Mouse (Mus musculus) megakaryocyte progenitor cell, adult 5-6 weeks (primary cell): ENCODE measurements around the gene Nkain4. TPM values are rescaled to one million over a fixed set of nuclear protein-coding genes. Genes with fewer than 3 reads are reported as not detected.

Experiments
- ATAC-seq: replicated peaks from 2 replicates; pipeline ENCODE4 v1.8.0; 2016; ENCODE audit warnings: mild to moderate bottlenecking, moderate TSS enrichment, inconsistent platforms; ENCODE audit not compliant: poor library complexity
- total RNA-seq, 2 experiments: library from RNA; stranded (forward) in 1 of 2; stranded (reverse) in 1 of 2; fragments of 157-497, 149-512 nt in 1 of 2; fragments of 200-1000 nt in 1 of 2; gene quantifications; 2 replicates each; pipeline versions ENCODE4 v1.2.3 to v1.2.4; 2015 to 2017

Nkain4 gene
- total RNA-seq, 2 experiments from 2014 or later = not detected

GRCm38 (mm10) chr2:180895321-180895720 is 59.2 kb downstream of the Nkain4 start:
- ATAC-seq = no peak

GRCm38 (mm10) chr2:180894734-180895133 is 59.8 kb downstream of the Nkain4 start:
- peak; percentile 84 for ATAC-seq

- ATAC-seq = peak; percentile 64
Observed at GRCm38 (mm10) chr2:180894029-180894623, 60.4 kb downstream of the Nkain4 start.

GRCm38 (mm10) chr2:180893537-180894028 is 60.9 kb downstream of the Nkain4 start:
- ATAC-seq = no peak

- ATAC-seq = no peak
Observed at GRCm38 (mm10) chr2:180892841-180893521, 61.5 kb downstream of the Nkain4 start.

- no peak for ATAC-seq
Observed at GRCm38 (mm10) chr2:180891835-180892323, 62.6 kb downstream of the Nkain4 start.

- ATAC-seq = no peak
Observed at GRCm38 (mm10) chr2:180891075-180891834, 63.2 kb downstream of the Nkain4 start.

- ATAC-seq = no peak
Observed at GRCm38 (mm10) chr2:180890422-180891074, 64.0 kb downstream of the Nkain4 start.

GRCm38 (mm10) chr2:180889921-180890280 is 64.6 kb downstream of the Nkain4 start:
- ATAC-seq = no peak

- no peak for ATAC-seq
Observed at GRCm38 (mm10) chr2:180889271-180889920, 65.1 kb downstream of the Nkain4 start.

- no peak for ATAC-seq
Observed at GRCm38 (mm10) chr2:180885270-180885669, 69.2 kb downstream of the Nkain4 start.

Other genes starting within 250 kb of the Nkain4 start
- 33.0 and 37.4 TPM in 2 replicates for gene Dido1, start 244.7 kb downstream of the Nkain4 start, total RNA-seq (2015)
- 42.9 and 56.0 TPM in 2 replicates for gene Dido1, start 244.7 kb downstream of the Nkain4 start, total RNA-seq (2017)
- gene Gid8, start 244.6 kb downstream of the Nkain4 start, total RNA-seq (2015) = 59.6 and 70.9 TPM in 2 replicates
- gene Gid8, start 244.6 kb downstream of the Nkain4 start, total RNA-seq (2017) = 55.9 and 73.9 TPM in 2 replicates
- 16.6 and 17.4 TPM in 2 replicates for gene Slc17a9, start 229.4 kb downstream of the Nkain4 start, total RNA-seq (2015)
- gene Slc17a9, start 229.4 kb downstream of the Nkain4 start, total RNA-seq (2017) = 8.0 and 8.4 TPM in 2 replicates
- not detected in 2 replicates for gene Bhlhe23, start 177.8 kb downstream of the Nkain4 start, total RNA-seq (2015)
- not detected in 2 replicates for gene Bhlhe23, start 177.8 kb downstream of the Nkain4 start, total RNA-seq (2017)
- 69.2 and 75.6 TPM in 2 replicates for gene Ythdf1, start 33.8 kb downstream of the Nkain4 start, total RNA-seq (2015)
- gene Ythdf1, start 33.8 kb downstream of the Nkain4 start, total RNA-seq (2017) = 27.0 and 32.9 TPM in 2 replicates
- not detected in 2 replicates for gene Birc7, start 25.7 kb downstream of the Nkain4 start, total RNA-seq (2015)
- not detected in 2 replicates for gene Birc7, start 25.7 kb downstream of the Nkain4 start, total RNA-seq (2017)
- gene Arfgap1, start 12.5 kb upstream of the Nkain4 start, total RNA-seq (2015) = 15.6 and 19.1 TPM in 2 replicates
- 30.0 and 32.2 TPM in 2 replicates for gene Arfgap1, start 12.5 kb upstream of the Nkain4 start, total RNA-seq (2017)
- 0.12 and 0.42 TPM in 2 replicates for gene Col20a1, start 31.8 kb upstream of the Nkain4 start, total RNA-seq (2015)
- 0.10 TPM in 1 of 2 replicates, not detected in the other for gene Col20a1, start 31.8 kb upstream of the Nkain4 start, total RNA-seq (2017)
- not detected in 2 replicates for gene Chrna4, start 88.8 kb upstream of the Nkain4 start, total RNA-seq (2015)
- not detected in 2 replicates for gene Chrna4, start 88.8 kb upstream of the Nkain4 start, total RNA-seq (2017)
- not detected in 2 replicates for gene Kcnq2, start 180.6 kb upstream of the Nkain4 start, total RNA-seq (2015)
- gene Kcnq2, start 180.6 kb upstream of the Nkain4 start, total RNA-seq (2017) = not detected in 2 replicates
- gene Eef1a2, start 202.3 kb upstream of the Nkain4 start, total RNA-seq (2015) = not detected in 2 replicates
- not detected in 2 replicates for gene Eef1a2, start 202.3 kb upstream of the Nkain4 start, total RNA-seq (2017)
- 85.7 and 109 TPM in 2 replicates for gene Ppdpf, start 232.5 kb upstream of the Nkain4 start, total RNA-seq (2015)
- 68.8 and 73.0 TPM in 2 replicates for gene Ppdpf, start 232.5 kb upstream of the Nkain4 start, total RNA-seq (2017)
- gene Ptk6, start 248.1 kb upstream of the Nkain4 start, total RNA-seq (2015) = not detected in 2 replicates
- gene Ptk6, start 248.1 kb upstream of the Nkain4 start, total RNA-seq (2017) = not detected in 2 replicates